Mouse (Mus musculus): ENCODE measurements around the gene Myo18b. TPM values are rescaled to one million over a fixed set of nuclear protein-coding genes. Genes with fewer than 3 reads are reported as not detected.

Gene Myo18b
- total and polyA plus RNA-seq, 3 experiments = not detected

- H3K4me3 ChIP-seq (replicated peaks in 1 of 3; ENCODE audit: low read depth in 2 of 3, low read length in 2 of 3, poor library complexity in 1 of 3) = no peak overlapping the region
- H3K27ac ChIP-seq (ENCODE audit: insufficient read depth, low read depth) = no peak overlapping the region
- H3K27me3 ChIP-seq (replicated peaks) = no peaks in the 10 kb centered on the region
- H3K79me2 ChIP-seq (replicated peaks; ENCODE audit: control insufficient read depth, extremely low read depth, insufficient read depth, poor library complexity, severe bottlenecking) = no peaks in the 10 kb centered on the region
- no peak for DNase-seq (ENCODE audit: extremely low read depth)
- peaks cover 81% of the 10 kb centered on the region for H3K9me3 ChIP-seq (replicated peaks; ENCODE audit: low read length)
- TF ChIP-seq MAX (IDR thresholded peaks at IDR 0.05; ENCODE audit: low read length) (no peak), E2F4 (IDR thresholded peaks at IDR 0.05; ENCODE audit: insufficient replicate concordance, low read depth, low read length) (no peak), MAFK (IDR thresholded peaks at IDR 0.05; ENCODE audit: insufficient replicate concordance, low read length) (no peak), GABPA (IDR thresholded peaks at IDR 0.05; ENCODE audit: insufficient replicate concordance, low read depth, low read length) (no peak), JUN (IDR thresholded peaks at IDR 0.05; ENCODE audit: insufficient read depth, low read depth, low read length) (no peak), SIN3A (IDR thresholded peaks at IDR 0.05; ENCODE audit: low read length) (no peak), USF2 (conservative IDR thresholded peaks at IDR 0.05; ENCODE audit: low read depth, low read length) (no peak), IRF4 (IDR thresholded peaks at IDR 0.05; ENCODE audit: low read depth, low read length) (no peak), MYC (IDR thresholded peaks at IDR 0.05; ENCODE audit: low read depth, low read length) (no peak)
- H3K4me2 ChIP-seq (ENCODE audit: insufficient read depth, low read depth, poor library complexity, severe bottlenecking) = no peak overlapping the region
- no peak overlapping the region for H3K9ac ChIP-seq (ENCODE audit: insufficient read depth, low read depth)
- no peaks in the 10 kb centered on the region for H3K4me1 ChIP-seq (ENCODE audit: control insufficient read depth in 1 of 2, insufficient read depth in 2 of 2)
- no peaks in the 10 kb centered on the region for H3K36me3 ChIP-seq (replicated peaks in 1 of 2; ENCODE audit: control insufficient read depth in 1 of 2, insufficient read depth in 1 of 2, low read length in 1 of 2)
- in situ Hi-C loops (cut with MboI; ENCODE audit: low pct_ligation_motif_present, low pct_unique_long_range_greater_than_20kb, low sequenced_read_pairs) (no loop called here), dilution Hi-C loops (cut with MboI; ENCODE audit: extremely low pct_ligation_motif_present, extremely low pct_unique_long_range_greater_than_20kb, low sequenced_read_pairs) (no loop called here)
These were observed 224.2 kb downstream of the Myo18b start for GRCm38 (mm10) chr5:112671961-112672360.

DNA sequence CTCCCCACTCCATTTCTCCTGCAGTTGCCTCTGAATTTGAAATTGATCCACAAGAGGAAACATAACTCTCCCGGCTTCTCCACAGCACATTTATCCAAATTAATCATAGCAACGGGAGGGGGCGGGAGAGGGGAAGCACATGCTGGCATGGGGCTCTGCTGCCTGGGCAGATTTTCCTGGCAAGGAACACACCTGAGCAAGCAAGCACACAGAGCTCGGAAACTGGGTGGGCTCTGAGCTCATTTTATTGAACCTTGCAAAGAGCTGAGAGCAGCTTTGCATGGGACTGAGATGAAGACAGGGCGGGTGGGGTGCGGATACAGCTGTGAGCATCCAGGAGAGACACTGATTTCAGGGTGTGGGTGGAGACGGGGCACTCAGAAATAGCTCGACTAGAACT lies 229.0 kb downstream of the Myo18b start:
- H3K36me3 ChIP-seq (replicated peaks in 1 of 2; ENCODE audit: control insufficient read depth in 1 of 2, insufficient read depth in 1 of 2, low read length in 1 of 2) = no peaks in the 10 kb centered on the region
- dilution Hi-C loops (cut with MboI; ENCODE audit: extremely low pct_ligation_motif_present, extremely low pct_unique_long_range_greater_than_20kb, low sequenced_read_pairs) = no loop called here
- no peaks in the 10 kb centered on the region for H3K79me2 ChIP-seq (replicated peaks; ENCODE audit: control insufficient read depth, extremely low read depth, insufficient read depth, poor library complexity, severe bottlenecking)
- H3K27me3 ChIP-seq (replicated peaks) = no peaks in the 10 kb centered on the region
- in situ Hi-C loops (cut with MboI; ENCODE audit: low pct_ligation_motif_present, low pct_unique_long_range_greater_than_20kb, low sequenced_read_pairs) = no loop called here
- no peaks in the 10 kb centered on the region for H3K4me1 ChIP-seq (ENCODE audit: control insufficient read depth in 1 of 2, insufficient read depth in 2 of 2)
- H3K4me2 ChIP-seq (ENCODE audit: insufficient read depth, low read depth, poor library complexity, severe bottlenecking) = no peak overlapping the region
- no peak overlapping the region for H3K27ac ChIP-seq (ENCODE audit: insufficient read depth, low read depth)
- H3K9me3 ChIP-seq (replicated peaks; ENCODE audit: low read length) = peaks cover 69% of the 10 kb centered on the region
- TF ChIP-seq ELF1 (IDR thresholded peaks at IDR 0.05; ENCODE audit: low read depth, low read length) = no peak
- no peak for TF ChIP-seq KAT2A (IDR thresholded peaks at IDR 0.05; ENCODE audit: insufficient replicate concordance, low read length)
- TF ChIP-seq MAZ (IDR thresholded peaks at IDR 0.05; ENCODE audit: low read depth, low read length) = no peak
- TF ChIP-seq POLR2A (IDR thresholded peaks at IDR 0.05; ENCODE audit: low read depth, low read length) = no peak
- TF ChIP-seq RAD21 (IDR thresholded peaks at IDR 0.05; ENCODE audit: low read depth, low read length) = no peak
- no peak for TF ChIP-seq POLR2AphosphoS2 (IDR thresholded peaks at IDR 0.05; ENCODE audit: low read depth, low read length)
- TF ChIP-seq E2F4 (IDR thresholded peaks at IDR 0.05; ENCODE audit: insufficient replicate concordance, low read depth, low read length) = no peak
- no peak overlapping the region for H3K9ac ChIP-seq (ENCODE audit: insufficient read depth, low read depth)
- H3K4me3 ChIP-seq (replicated peaks in 1 of 3; ENCODE audit: low read depth in 2 of 3, low read length in 2 of 3, poor library complexity in 1 of 3) = no peak overlapping the region
- no peak for DNase-seq (ENCODE audit: extremely low read depth)

GRCm38 (mm10) chr5:112665661-112666060 lies 230.5 kb downstream of the Myo18b start:
- no peak overlapping the region for H3K4me3 ChIP-seq (replicated peaks in 1 of 3; ENCODE audit: low read depth in 2 of 3, low read length in 2 of 3, poor library complexity in 1 of 3)
- in situ Hi-C loops (cut with MboI; ENCODE audit: low pct_ligation_motif_present, low pct_unique_long_range_greater_than_20kb, low sequenced_read_pairs) = no loop called here

More at GRCm38 (mm10) chr5:112665661-112666060, 230.5 kb downstream of the Myo18b start:
- TF ChIP-seq JUND (conservative IDR thresholded peaks at IDR 0.05; ENCODE audit: low read depth, low read length) (no peak), CHD2 (IDR thresholded peaks at IDR 0.05; ENCODE audit: low read length) (no peak), RCOR1 (conservative IDR thresholded peaks at IDR 0.05; ENCODE audit: low read depth, low read length) (no peak)
- Histone ChIP-seq H3K4me2 (ENCODE audit: insufficient read depth, low read depth, poor library complexity, severe bottlenecking) (no peak overlapping the region), H3K79me2 (replicated peaks; ENCODE audit: control insufficient read depth, extremely low read depth, insufficient read depth, poor library complexity, severe bottlenecking) (no peaks in the 10 kb centered on the region), H3K4me1 (ENCODE audit: control insufficient read depth in 1 of 2, insufficient read depth in 2 of 2) (no peaks in the 10 kb centered on the region), H3K27me3 (replicated peaks) (no peaks in the 10 kb centered on the region), H3K27ac (ENCODE audit: insufficient read depth, low read depth) (no peak overlapping the region), H3K9ac (ENCODE audit: insufficient read depth, low read depth) (no peak overlapping the region), H3K36me3 (replicated peaks in 1 of 2; ENCODE audit: control insufficient read depth in 1 of 2, insufficient read depth in 1 of 2, low read length in 1 of 2) (no peaks in the 10 kb centered on the region), H3K9me3 (replicated peaks; ENCODE audit: low read length) (peaks cover 76% of the 10 kb centered on the region)
- dilution Hi-C loops (cut with MboI; ENCODE audit: extremely low pct_ligation_motif_present, extremely low pct_unique_long_range_greater_than_20kb, low sequenced_read_pairs) = no loop called here
- no peak for DNase-seq (ENCODE audit: extremely low read depth)
